Mouse (Mus musculus) heart, postnatal 10 days (tissue): ENCODE results near the gene Coa4. TPM values are rescaled to one million over a fixed set of nuclear protein-coding genes. Genes with fewer than 3 reads are reported as not detected.

Experiments
- DNase-seq, 2 experiments: peaks; one replicate each; pipeline ENCODE4 v3.0.0; 2021
- intact Hi-C: fragments of 180-260 bp; cut with DNase I; formaldehyde crosslinking; loops from one replicate; pipeline ENCODE4 v1.15.1; 2025
- total RNA-seq, 2 experiments: library from RNA; stranded (reverse); gene quantifications; 2 replicates each; pipeline ENCODE4 v1.2.3; 2021

The Coa4 gene
- total RNA-seq, 2 experiments from 2014 or later, result 8.4 to 15.3 TPM

DNA sequence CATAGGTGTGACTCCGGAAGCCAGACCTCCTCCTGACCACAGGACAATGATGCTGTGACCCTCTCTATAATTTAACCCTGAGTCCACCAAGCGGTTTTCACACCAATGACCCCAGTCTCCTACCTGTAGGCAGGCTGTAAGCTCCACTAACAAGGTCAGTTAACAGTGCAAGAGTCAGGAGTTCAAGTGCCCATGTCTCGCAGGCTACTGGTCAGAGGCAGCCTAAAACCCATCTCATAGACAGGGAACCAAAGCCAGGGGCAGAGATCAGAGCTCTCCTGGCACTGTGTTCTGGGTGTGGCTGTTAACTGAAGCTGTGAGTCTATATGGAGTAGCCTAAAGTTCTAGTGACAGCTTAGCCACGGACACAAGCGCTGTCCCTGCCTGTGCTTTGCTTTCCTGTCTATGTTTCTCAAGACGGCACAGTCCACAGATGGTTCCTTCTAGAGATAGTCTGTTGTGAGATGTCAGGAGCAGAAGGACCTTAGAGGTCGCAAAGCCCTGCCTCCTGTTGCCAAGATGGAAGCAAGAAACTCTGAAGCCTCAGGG lies 34.4 kb upstream of the Coa4 start:
- intact Hi-C loops, result no loop called here
- no peak for DNase-seq

- intact Hi-C loops, result no loop called here
- no peak for DNase-seq
Measured at GRCm38 (mm10) chr7:100503076-100503475, 33.8 kb upstream of the Coa4 start.

- DNase-seq, result no peak
- intact Hi-C loops, result no loop called here
Measured at GRCm38 (mm10) chr7:100504740-100505487, 32.0 kb upstream of the Coa4 start.

GRCm38 (mm10) chr7:100506494-100506893 lies 30.4 kb upstream of the Coa4 start:
- intact Hi-C loops, result no loop called here
- no peak for DNase-seq

DNA sequence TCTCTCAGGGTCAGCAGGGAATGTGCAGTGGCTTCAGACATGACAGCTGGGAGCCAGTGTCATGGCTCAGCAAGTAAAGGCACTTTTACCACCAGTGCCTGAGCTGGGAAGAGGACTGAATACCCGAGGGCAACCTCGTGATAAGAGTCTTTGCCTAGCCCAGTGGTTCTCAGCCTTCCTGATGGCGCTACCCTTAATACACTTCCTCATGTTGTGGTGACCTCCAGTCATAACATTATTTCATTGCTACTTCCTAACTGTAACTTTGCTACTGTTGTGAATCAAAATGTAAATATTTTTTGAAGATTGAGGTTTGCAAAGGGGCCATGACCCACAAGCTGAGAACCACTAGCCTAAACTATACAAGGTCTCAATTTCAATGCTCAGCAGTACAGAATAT lies 28.2 kb upstream of the Coa4 start:
- intact Hi-C loops, result no loop called here

DNA sequence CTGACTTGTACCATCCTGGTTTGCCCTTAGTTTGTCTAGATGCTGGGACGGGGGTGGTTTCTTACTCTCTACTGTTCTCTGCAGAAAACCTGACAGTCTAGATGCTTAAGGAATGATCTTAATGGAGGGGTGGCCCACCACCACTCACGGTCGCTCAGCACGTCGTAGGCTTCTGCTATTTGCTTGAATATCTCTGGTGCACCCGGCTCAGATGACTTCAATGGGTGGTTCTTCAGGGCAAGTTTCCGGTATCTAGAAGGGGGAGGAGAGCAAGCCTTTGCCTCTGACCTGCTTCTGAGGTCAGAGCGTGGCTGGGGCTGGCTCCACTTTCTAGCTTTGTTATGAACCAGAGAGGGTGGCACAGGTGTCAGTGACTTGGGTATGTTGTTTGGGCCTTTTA lies 25.3 kb upstream of the Coa4 start:
- DNase-seq, result no peak
- intact Hi-C loops, result no loop called here

More for the DNA sequence above, 28.2 kb upstream of the Coa4 start:
- DNase-seq, result no peak

DNA sequence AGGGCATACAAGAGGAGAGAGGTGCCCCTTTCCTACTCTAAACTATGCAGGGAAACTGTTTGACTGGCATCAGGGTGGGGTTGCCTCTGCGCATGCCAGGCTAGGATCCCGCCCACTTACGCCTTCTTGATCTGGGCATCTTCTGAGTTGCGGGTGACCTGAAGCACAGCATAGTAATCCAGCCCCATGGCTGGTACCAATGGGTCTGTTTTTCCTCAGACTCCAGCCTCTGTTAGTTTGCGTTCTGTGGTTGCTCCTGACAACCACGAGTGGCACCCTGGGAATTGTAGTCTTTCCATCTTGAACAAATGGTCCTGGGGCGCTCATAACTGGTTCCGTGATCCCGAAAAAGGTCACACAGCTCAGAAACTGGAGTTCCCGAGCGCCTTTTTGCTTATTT lies 22.3 kb upstream of the Coa4 start, which contains the start of gene Dnajb13:
TSS of gene Dnajb13 (minus strand) at position 388 of the 400 bp plus-strand sequence.
- no peak for DNase-seq
- intact Hi-C loops, result no loop called here

- no peak for DNase-seq
Measured at GRCm38 (mm10) chr7:100520204-100520603, 16.7 kb upstream of the Coa4 start.

DNA sequence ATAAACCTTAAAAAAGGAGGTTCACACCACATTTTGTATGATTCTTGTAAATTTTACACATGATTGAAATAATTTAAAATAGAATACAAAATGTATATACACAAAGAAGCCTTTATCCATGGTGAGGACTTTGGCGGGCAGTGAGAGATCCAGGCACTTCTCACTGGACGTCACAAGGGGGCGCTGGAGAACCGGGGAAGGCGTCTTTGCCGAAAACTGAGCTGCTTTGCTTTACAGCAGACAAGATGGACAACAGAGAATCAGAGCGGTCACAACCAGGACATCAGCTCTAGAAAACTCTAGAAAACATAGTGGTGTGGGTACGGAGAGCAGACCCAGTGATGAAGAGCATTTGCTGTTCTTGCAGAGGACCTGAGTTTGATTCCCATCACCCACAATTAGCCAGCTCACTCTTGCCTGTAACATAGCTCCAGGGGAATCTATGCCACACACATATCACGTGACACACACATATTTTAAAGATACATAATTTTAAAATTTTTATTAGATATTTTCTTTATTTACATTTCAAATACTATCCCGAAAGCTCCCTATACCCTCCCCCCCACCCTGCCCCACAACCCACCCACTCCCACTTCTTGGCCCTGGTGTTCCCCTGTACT lies 16.1 kb upstream of the Coa4 start:
- peak; percentile 84 to 94 for DNase-seq
- intact Hi-C loops, result loop anchor here (1.0 to 5.0 kb wide), 4 partner anchors 116 to 277 kb away; partner anchors contain the start of gene Plekhb1

More at GRCm38 (mm10) chr7:100520204-100520603, 16.7 kb upstream of the Coa4 start:
- intact Hi-C loops, result loop anchor here (1.0 to 5.0 kb wide), 4 partner anchors 117 to 277 kb away; partner anchors contain the start of gene Plekhb1

DNA sequence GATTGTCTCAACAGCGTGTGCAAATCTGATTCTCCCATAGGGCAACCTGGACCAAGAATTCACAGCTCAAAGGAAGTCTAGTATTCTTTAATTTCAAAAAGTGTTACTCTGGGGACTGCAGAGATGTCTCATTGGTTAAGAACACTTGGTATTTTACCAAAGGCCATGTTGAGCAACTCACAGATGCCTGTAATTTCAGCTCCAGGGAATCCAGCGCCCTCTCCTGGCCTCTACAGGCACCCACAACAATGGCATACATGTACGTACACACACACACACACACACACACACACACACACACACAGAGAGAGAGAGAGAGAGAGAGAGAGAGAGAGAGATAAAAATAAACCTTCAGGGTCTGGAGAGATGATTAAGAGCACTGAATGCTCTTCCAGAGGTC lies 14.6 kb upstream of the Coa4 start:
- no peak for DNase-seq
- intact Hi-C loops, result loop anchor here (5.0 kb wide), 2 partner anchors 140 to 275 kb away; partner anchors contain the start of gene Plekhb1

- intact Hi-C loops, result loop anchor here (5.0 kb wide), 2 partner anchors 138 to 273 kb away; partner anchors contain the start of gene Plekhb1
- no peak for DNase-seq
Measured at GRCm38 (mm10) chr7:100524669-100525068, 12.2 kb upstream of the Coa4 start.

DNA sequence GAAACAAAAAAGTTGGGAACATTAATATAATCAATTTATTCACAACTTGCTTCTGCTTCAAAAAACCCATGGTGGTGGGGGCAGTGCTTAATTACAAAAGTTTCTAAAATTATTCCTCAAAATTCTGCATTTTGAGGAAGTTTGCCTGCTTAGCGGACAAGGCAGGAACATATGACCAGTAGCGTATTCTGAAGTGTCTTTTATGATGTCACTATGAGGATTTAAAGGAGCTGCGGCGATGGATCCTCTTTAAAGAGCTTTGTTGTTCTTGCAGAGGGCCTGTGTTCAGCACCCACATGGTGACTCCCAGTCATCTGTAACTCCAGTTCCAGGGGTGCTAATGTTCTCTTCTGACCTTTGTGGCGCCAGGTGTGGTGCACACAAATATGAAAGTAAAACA lies 6.1 kb upstream of the Coa4 start:
- intact Hi-C loops, result no loop called here
- DNase-seq, result no peak

DNA sequence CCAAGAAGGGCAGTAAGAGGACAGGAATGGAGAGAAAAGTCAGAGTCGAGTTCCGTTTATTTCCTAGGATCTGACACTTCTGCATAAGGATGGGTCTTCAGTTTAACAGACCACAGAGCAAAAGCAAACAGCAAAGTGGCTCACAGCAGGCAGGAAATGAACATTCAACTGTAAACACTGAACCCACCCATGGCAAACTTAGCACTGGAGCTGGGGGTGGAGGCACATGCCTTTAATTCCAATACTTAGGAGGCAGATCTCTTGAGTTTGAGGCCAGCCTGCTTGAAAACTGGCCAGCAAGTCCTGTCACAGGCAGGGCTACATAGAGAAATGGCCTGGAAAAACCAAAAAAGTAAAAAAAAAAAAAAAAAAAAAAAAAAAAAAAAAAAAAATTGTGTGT lies 3.4 kb upstream of the Coa4 start:
- DNase-seq, result no peak
- intact Hi-C loops, result no loop called here

DNA sequence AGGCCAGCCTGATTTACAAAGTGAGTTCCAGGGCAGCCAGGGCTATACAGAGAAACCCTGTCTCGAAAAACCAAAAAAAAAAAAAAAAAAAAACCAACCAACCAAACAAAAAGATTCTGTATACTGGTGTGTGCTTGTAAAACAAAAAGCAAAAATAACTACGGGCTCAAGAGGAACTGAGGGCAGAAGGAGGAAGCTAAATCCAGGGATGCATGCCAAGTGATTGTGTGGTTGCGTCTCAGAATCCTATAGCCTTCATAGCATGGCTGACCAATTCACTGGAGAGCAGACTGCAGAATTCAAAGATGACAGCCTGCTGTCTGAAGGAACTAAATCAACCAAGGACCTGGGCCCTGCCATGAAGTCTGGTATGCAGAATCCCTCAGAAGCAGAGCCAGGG lies 2.7 kb upstream of the Coa4 start:
- DNase-seq, result no peak
- intact Hi-C loops, result no loop called here

DNA sequence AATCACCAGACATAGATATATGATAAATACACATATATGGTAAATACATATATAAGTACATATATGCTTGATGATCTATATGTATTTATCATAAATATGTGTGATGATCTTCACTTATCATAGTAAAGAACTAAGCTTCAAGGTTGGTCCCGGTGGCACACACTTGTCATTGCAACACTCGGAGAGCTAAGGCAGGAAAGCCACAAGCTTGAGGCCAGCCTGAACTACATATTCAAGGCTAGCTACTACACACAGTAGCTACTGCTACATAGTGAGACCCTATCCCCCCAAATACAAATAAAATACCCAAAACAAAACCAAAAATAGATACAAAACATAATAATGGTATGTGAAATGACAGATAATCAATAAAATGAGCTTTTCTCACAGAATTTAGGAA lies 1.0 kb upstream of the Coa4 start:
- DNase-seq, result no peak
- intact Hi-C loops, result loop anchor here (5.0 kb wide), 1 partner anchor 46 kb away; no protein-coding TSS in a partner anchor

- intact Hi-C loops, result loop anchor here (5.0 kb wide), 1 partner anchor 45 kb away; no protein-coding TSS in a partner anchor
- DNase-seq, result no peak
Measured at GRCm38 (mm10) chr7:100537519-100537902, 640 bp downstream of the Coa4 start.

GRCm38 (mm10) chr7:100539516-100539915 lies 2.6 kb downstream of the Coa4 start:
- intact Hi-C loops, result loop anchor here (5.0 kb wide), 1 partner anchor 43 kb away; no protein-coding TSS in a partner anchor
- no peak for DNase-seq

DNA sequence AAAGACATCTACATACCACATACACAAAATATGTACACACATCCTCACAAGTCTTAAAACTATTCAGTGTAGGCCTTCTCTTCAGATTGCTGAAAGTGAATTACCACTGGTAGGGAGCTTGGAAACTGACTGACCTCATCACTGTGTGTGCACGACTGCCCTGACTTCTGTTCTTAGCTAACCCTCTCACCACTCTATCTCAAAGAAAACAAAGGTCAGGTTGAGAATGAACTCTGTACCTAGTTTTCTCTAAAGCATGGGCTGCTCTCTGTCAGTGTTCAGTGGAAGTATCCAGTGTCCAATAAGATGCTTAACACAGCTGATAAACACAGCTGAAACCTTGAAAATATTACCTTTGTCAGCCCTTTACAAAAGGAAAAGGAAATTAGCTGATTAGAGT lies 7.6 kb downstream of the Coa4 start:
- no peak for DNase-seq
- intact Hi-C loops, result no loop called here

DNA sequence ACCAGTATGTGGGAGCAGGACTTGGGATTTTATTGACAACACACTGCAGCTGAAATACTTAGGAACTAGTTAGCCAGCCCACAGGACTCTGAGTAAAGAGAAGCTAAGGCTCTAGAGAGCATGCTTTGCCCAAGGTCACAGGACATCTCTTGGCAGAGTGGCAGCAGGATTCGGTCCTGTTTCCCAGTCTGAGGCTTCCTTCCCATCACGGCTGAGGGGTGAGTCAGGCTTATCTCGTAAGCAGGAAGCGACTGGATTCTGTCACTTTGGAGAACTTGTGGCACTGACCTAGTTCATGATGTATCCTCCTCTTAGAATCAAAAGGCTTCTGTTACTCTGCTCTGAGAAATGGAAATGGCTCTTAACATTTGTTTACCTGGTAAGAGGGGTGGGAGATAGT lies 10.8 kb downstream of the Coa4 start:
- intact Hi-C loops, result no loop called here
- peak in 1 of 2 experiments; percentile 15 for DNase-seq

GRCm38 (mm10) chr7:100549796-100550195 lies 12.9 kb downstream of the Coa4 start:
- intact Hi-C loops, result no loop called here
- no peak for DNase-seq

- intact Hi-C loops, result no loop called here
- peak; percentile 38 to 57 for DNase-seq
Measured at GRCm38 (mm10) chr7:100550338-100551007, 13.6 kb downstream of the Coa4 start.
